Mouse (Mus musculus) cerebellum, adult 9-10 months (tissue): ENCODE results near the gene Sash1.

Experiments used
- DNase-seq: peaks from one replicate; pipeline ENCODE4 v3.0.0; 2022

Gene Sash1

GRCm38 (mm10) chr10:8885630-8886527 lies at the start of gene Sash1:
Gene Sash1, minus strand, starts transcription at chr10:8886070.
- peak; percentile 26 for DNase-seq

- DNase-seq: no peak
Observed at GRCm38 (mm10) chr10:8935601-8936000, 49.7 kb upstream of the Sash1 start.

- DNase-seq: no peak
Observed at GRCm38 (mm10) chr10:8933451-8934372, 47.8 kb upstream of the Sash1 start.

- DNase-seq: no peak
Observed at GRCm38 (mm10) chr10:8931548-8932240, 45.8 kb upstream of the Sash1 start.

GRCm38 (mm10) chr10:8930672-8931071 lies 44.8 kb upstream of the Sash1 start:
- no peak for DNase-seq

- DNase-seq: no peak
Observed at GRCm38 (mm10) chr10:8928775-8929647, 43.1 kb upstream of the Sash1 start.

GRCm38 (mm10) chr10:8928261-8928660 lies 42.4 kb upstream of the Sash1 start:
- no peak for DNase-seq

- DNase-seq: no peak
Observed at GRCm38 (mm10) chr10:8926906-8927305, 41.0 kb upstream of the Sash1 start.

- no peak for DNase-seq
Observed at GRCm38 (mm10) chr10:8926295-8926694, 40.4 kb upstream of the Sash1 start.

GRCm38 (mm10) chr10:8925299-8925698 lies 39.4 kb upstream of the Sash1 start:
- DNase-seq: no peak

- DNase-seq: no peak
Observed at GRCm38 (mm10) chr10:8921098-8921693, 35.3 kb upstream of the Sash1 start.

- DNase-seq: no peak
Observed at GRCm38 (mm10) chr10:8917798-8918197, 31.9 kb upstream of the Sash1 start.

GRCm38 (mm10) chr10:8917350-8917749 lies 31.5 kb upstream of the Sash1 start:
- DNase-seq: no peak

GRCm38 (mm10) chr10:8915755-8916154 lies 29.9 kb upstream of the Sash1 start:
- DNase-seq: no peak

GRCm38 (mm10) chr10:8913904-8914303 lies 28.0 kb upstream of the Sash1 start:
- no peak for DNase-seq

- no peak for DNase-seq
Observed at GRCm38 (mm10) chr10:8912706-8913275, 26.9 kb upstream of the Sash1 start.

GRCm38 (mm10) chr10:8912213-8912612 lies 26.3 kb upstream of the Sash1 start:
- DNase-seq: no peak

- DNase-seq: no peak
Observed at GRCm38 (mm10) chr10:8910237-8910990, 24.5 kb upstream of the Sash1 start.

GRCm38 (mm10) chr10:8903086-8903485 lies 17.2 kb upstream of the Sash1 start:
- no peak for DNase-seq

- no peak for DNase-seq
Observed at GRCm38 (mm10) chr10:8902412-8902811, 16.5 kb upstream of the Sash1 start.
